ENCODE assay signal across 9 mouse cellular contexts in the genomic region with DNA sequence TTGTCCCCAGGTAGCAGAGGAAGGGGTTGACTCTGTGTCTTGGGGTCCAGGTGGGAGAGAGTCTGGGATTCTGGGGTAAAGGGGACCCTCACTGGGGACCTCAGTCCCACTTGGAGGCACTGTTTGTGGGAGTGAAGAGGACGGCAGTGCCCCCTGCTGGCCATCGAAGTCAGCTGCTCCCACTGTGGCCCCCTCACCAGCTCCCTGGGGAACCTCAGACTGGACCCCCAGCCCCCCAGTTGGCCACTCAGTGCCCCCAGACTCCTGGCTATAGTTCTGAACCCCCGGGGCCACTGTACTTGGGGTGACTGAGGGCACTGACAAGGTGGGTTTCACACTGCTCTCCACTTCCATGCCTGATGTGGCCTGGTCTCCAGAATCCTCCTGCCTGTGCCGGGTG. TPM values are rescaled to one million over a fixed set of nuclear protein-coding genes. Genes with fewer than 3 reads are reported as not detected.
DNase-seq lines count a peak whose midpoint lies in the region; ATAC-seq and TF ChIP-seq lines count a peak whose summit lies in the region.
"Had no signal": no experiment of that assay in that cellular context is flagged by ENCODE, and none has a peak within 500 bp of the region (broad histone marks: within the 10 kb centered on the region; RNA-seq: fewer than 3 reads in every experiment).

No protein-coding gene starts in this region.

- peaks cover 83% of the 10 kb centered on the region for H3K36me3 ChIP-seq in forebrain, embryonic 14.5 days (ENCODE audit: control insufficient read depth, insufficient read depth, low read length)

- no peaks in the 10 kb centered on the region for H3K4me1 ChIP-seq in forebrain, embryonic 14.5 days (ENCODE audit: control insufficient read depth, insufficient read depth, low read length)
- H3K4me1 ChIP-seq: limb, embryonic 15.5 days had no signal

- H3K27me3 ChIP-seq in forebrain, embryonic 14.5 days (replicated peaks; ENCODE audit: control insufficient read depth, insufficient read depth, low read length), result no peaks in the 10 kb centered on the region
- H3K27me3 ChIP-seq: limb, embryonic 15.5 days had no signal

- H3K9me3 ChIP-seq in forebrain, embryonic 14.5 days (replicated peaks; ENCODE audit: control insufficient read depth, low read length), result no peaks in the 10 kb centered on the region
- H3K9me3 ChIP-seq: limb, embryonic 15.5 days had no signal

- H3K9ac ChIP-seq in forebrain, embryonic 14.5 days (ENCODE audit: low read length), result no peak overlapping the region
- H3K9ac ChIP-seq: limb, embryonic 15.5 days had no signal

- no peak overlapping the region for H3K4me2 ChIP-seq in forebrain, embryonic 14.5 days (ENCODE audit: low read length)
- H3K4me2 ChIP-seq: limb, embryonic 15.5 days had no signal

- DNase-seq in adrenal gland, postnatal 25 days, result peak; percentile 39
- DNase-seq in adrenal gland, adult 2 months, result no peak
- no peak for DNase-seq in left cerebral cortex, adult 2 months (ENCODE audit: extremely low spot score in 1 of 2, low spot score in 2 of 2)
- no peak for DNase-seq in left cerebral cortex, adult 11 months (ENCODE audit: low spot score)
- DNase-seq in brain, embryonic 14.5 days (ENCODE audit: low read depth), result no peak
- DNase-seq in lung, postnatal 36 days, result peak; percentile 45
- DNase-seq in adipocyte (ENCODE audit: low spot score), result no peak
- DNase-seq in forebrain, embryonic 14.5 days (ENCODE audit: low spot score), result no peak

- whole genome bisulfite sequencing in forebrain, embryonic 14.5 days, result 44% methylated on average over 4 of the region's 4 CpGs

- intact Hi-C loops in left cerebral cortex, adult 2 months (cut with DNase I), result no loop called here

- no peak for ATAC-seq in forebrain, embryonic 14.5 days

- no peak overlapping the region for H3K27ac ChIP-seq in left cerebral cortex, adult 2 months
- no peak overlapping the region for H3K27ac ChIP-seq in forebrain, embryonic 14.5 days (ENCODE audit: low read depth, low read length)
- H3K27ac ChIP-seq: limb, embryonic 15.5 days had no signal

- no peak overlapping the region for H3K4me3 ChIP-seq in left cerebral cortex, adult 2 months
- no peak overlapping the region for H3K4me3 ChIP-seq in forebrain, embryonic 14.5 days (ENCODE audit: low read depth, low read length)
- H3K4me3 ChIP-seq: limb, embryonic 15.5 days had no signal

- peak; percentile 62 for TF ChIP-seq CTCF in left cerebral cortex, adult 2 months (IDR thresholded peaks at IDR 0.05)
- peak; percentile 58; the same call in 1 of the 2 replicates for TF ChIP-seq CTCF in brain, embryonic 14.5 days (IDR thresholded peaks at IDR 0.05; ENCODE audit: borderline replicate concordance, extremely low read depth, insufficient read depth, insufficient read length)

- no peak for TF ChIP-seq POLR2A in brain, embryonic 14.5 days (IDR thresholded peaks at IDR 0.05; ENCODE audit: borderline replicate concordance, extremely low read depth, insufficient read depth, insufficient read length, poor library complexity, severe bottlenecking)

RNA-seq across cellular contexts. Expression of a gene that starts 7.5 kb away (rescaled TPM):
- 40.6 and 43.0 TPM in 2 replicates for total RNA-seq in adrenal gland, postnatal 25 days (2021)
- 10 to 100 TPM; 18.0 to 25.8 TPM for total RNA-seq in adrenal gland, adult 2 months (2021)
- polyA plus RNA-seq in adrenal gland, adult 2 months (2012; rRNA removed), result 119 and 120 TPM in 2 replicates
- 10 to 100 TPM; 39.7 to 40.5 TPM for total RNA-seq in left cerebral cortex, adult 2 months (2021)
- 61.7 and 83.6 TPM in 2 replicates for polyA plus RNA-seq in brain, embryonic 14.5 days (2012; rRNA removed)
- 31.4 and 35.7 TPM in 2 replicates for polyA plus RNA-seq in forebrain, embryonic 14.5 days (2014; fragmentation: Nextera tagmentation; extraction: Ambion mirVana)

RNA-seq across cellular contexts. Expression of a gene that starts 25.6 kb away (rescaled TPM):
- total RNA-seq in adrenal gland, postnatal 25 days (2021), result 31.4 and 33.5 TPM in 2 replicates
- 10 to 100 TPM; 24.2 to 78.2 TPM for total RNA-seq in adrenal gland, adult 2 months (2021)
- 263 and 360 TPM in 2 replicates for polyA plus RNA-seq in adrenal gland, adult 2 months (2012; rRNA removed)
- 100 to 1,000 TPM; 196 to 201 TPM for total RNA-seq in left cerebral cortex, adult 2 months (2021)
- 1,097 and 1,604 TPM in 2 replicates for polyA plus RNA-seq in brain, embryonic 14.5 days (2012; rRNA removed)
- polyA plus RNA-seq in forebrain, embryonic 14.5 days (2014; fragmentation: Nextera tagmentation; extraction: Ambion mirVana), result 334 and 428 TPM in 2 replicates

RNA-seq across cellular contexts. Expression of a gene that starts 49.3 kb away (rescaled TPM):
- total RNA-seq in adrenal gland, postnatal 25 days (2021), result 48.6 and 50.9 TPM in 2 replicates
- total RNA-seq in adrenal gland, adult 2 months (2021), result 10 to 100 TPM; 18.1 to 33.1 TPM
- polyA plus RNA-seq in adrenal gland, adult 2 months (2012; rRNA removed), result 24.4 and 33.4 TPM in 2 replicates
- 1 to 10 TPM; 2.1 to 4.5 TPM for total RNA-seq in left cerebral cortex, adult 2 months (2021)
- 45.7 and 74.3 TPM in 2 replicates for polyA plus RNA-seq in brain, embryonic 14.5 days (2012; rRNA removed)
- polyA plus RNA-seq in forebrain, embryonic 14.5 days (2014; fragmentation: Nextera tagmentation; extraction: Ambion mirVana), result 71.1 and 82.8 TPM in 2 replicates

RNA-seq across cellular contexts. Expression of a gene that starts 52.8 kb away (rescaled TPM):
- total RNA-seq in adrenal gland, postnatal 25 days (2021), result 127 and 136 TPM in 2 replicates
- total RNA-seq in adrenal gland, adult 2 months (2021), result 100 to 1,000 TPM in 1 of 2 experiments, 10 to 100 TPM in 1; 87.0 to 108 TPM
- 578 and 603 TPM in 2 replicates for polyA plus RNA-seq in adrenal gland, adult 2 months (2012; rRNA removed)
- 10 to 100 TPM; 50.8 to 53.6 TPM for total RNA-seq in left cerebral cortex, adult 2 months (2021)
- polyA plus RNA-seq in brain, embryonic 14.5 days (2012; rRNA removed), result 116 and 166 TPM in 2 replicates
- 32.9 and 41.2 TPM in 2 replicates for polyA plus RNA-seq in forebrain, embryonic 14.5 days (2014; fragmentation: Nextera tagmentation; extraction: Ambion mirVana)

Comparison
In these comparisons a context has a peak if more than half of its experiments do, and no peak if none do; other contexts are left out.
1. DNase-seq: peak in adrenal gland, postnatal 25 days (single experiment) and lung, postnatal 36 days (single experiment); none in adrenal gland, adult 2 months (single experiment), left cerebral cortex, adult 2 months (0 of 2), left cerebral cortex, adult 11 months (single experiment), brain, embryonic 14.5 days (single experiment), adipocyte (single experiment) and forebrain, embryonic 14.5 days (single experiment).